Mouse (Mus musculus) urinary bladder, postnatal 36 days (tissue): ENCODE data around the gene Tmub2.

Source experiments
- DNase-seq, 2 experiments: peaks; one replicate each; pipeline ENCODE4 v3.0.0; 2022; ENCODE audit warnings: low spot score in 2 of 2, mixed read lengths in 1 of 2

Tmub2 gene

DNA sequence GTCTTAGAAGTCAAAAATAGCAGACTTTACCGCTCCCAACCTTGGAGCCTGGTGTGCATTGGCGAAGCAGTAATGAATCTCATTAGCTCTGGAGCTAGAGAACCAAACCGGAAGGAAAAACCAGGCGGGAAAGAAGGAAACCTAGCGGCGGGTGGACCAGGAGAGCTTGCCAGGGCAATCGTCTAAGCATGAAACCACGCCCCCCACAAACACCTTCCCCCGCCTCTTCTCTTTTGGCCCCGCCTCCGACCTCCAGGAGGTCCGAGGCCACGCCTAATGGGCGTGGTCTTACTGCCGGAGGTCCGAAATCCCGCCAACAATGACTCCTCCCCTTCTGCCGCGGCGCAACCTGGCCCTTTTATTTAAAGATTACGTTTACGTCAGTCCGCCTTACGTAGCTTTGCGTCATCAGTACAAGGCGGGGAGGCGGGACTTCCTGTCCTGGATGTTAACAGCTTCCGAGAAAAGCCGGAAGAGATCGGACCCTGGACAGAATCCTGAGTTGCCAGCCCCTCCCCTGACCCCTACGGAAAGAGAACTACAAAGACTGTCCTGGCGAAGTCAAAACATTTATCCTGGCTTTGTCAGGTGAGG lies at the start of gene Tmub2:
Gene Tmub2 (plus strand): TSS at position 431 of the 594 bp plus-strand sequence.
- DNase-seq: peak; percentile 94 to 96

DNA sequence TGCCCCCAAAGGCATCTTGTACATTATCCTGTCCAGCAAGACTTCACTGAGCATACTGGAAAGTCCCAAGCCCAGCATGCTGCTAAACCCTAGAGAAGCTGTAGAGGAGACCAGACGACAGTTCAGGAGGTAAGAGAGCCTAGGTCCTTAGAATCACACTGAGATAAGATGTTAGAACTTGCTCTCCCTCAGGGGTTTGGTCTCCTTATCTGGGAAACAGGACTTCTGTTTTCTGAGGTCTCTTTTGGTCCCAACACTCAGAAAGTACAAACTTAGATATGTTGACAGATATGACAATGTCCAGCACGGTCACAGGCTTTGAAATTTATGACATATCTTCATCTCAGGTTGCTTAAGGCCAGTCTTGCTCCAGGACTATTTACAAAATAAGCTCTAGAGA lies 48.7 kb upstream of the Tmub2 start:
- DNase-seq: no peak

DNA sequence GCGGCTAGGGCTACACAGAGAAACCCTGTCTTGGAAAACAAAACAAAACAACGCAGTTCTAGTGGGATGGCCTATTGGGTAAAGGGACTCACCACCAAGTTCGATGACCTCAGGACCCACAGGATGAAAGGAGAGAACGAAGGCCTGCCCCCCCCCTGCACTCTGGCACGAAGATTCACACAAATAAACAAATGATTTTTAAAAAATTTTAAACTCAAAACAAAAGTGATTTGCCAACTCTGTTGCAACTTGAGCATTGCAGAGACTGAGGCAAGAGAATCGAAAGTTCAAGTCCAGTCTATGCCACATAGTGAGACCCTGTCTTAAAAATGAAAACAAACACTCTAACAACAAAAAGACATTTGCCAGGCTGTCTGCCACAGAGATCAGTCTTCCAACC lies 44.1 kb upstream of the Tmub2 start:
- no peak for DNase-seq

DNA sequence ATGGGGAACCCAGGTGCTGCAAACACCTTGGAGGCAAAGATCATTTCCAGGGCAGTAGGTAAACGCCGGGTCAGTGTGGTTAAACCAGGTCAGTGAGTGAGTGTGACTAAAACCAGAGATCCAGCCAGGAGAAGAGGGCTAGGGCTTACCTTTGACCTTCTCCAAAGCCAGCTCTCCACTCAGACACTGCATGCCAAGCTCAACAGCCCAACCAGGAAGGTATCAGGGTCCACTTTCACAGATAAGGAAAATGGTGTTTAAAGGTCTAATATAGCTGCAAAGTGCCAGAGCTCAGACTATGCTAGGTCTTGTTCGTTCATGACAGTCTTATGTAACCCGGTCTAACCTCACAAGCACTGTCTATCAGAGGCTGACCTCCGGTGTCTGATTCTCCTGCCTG lies 43.5 kb upstream of the Tmub2 start:
- no peak for DNase-seq

DNA sequence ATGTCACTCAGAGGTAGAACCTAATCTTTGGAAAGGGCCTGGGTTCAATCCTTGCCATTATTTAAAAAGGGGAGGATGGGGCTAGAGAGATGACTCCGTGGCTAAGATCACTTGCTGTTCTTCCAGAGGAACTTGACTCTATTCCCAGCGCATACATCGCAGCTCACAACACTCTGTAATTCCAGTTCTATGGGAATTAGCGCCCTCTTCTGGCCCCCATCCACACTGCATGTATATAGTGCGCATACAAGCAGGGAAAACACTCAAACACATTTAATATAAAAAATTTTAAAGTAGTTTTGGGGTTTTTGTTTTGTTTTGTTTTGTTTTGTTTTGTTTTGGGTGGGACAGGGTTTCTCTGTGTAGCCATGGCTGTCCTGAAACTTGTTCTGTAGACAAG lies 42.9 kb upstream of the Tmub2 start:
- DNase-seq: no peak

DNA sequence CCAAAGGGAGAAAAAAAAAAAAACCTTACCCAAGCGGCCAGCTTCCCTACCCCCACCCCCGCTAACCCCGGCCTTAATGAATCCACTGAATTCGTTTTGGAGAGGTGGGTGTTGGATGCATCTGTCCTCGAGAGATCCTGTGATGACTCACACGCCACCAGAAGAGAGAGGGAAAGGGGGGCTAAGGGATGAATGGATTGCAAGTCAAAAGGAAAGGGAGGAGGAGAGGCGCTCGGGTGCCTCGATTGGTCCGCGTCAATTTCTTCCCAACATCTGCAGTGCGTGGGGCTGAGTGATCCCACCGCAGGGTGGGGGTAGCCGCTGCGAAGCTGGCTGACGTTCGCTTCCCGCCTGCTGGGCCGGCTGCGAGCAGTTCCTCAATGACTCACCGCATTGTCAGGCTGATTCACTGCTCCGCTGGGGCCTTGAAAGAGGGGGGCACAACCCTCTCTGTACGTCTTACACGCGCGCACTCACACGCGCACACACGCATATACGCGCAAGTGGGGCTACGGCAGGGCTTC lies 39.7 kb upstream of the Tmub2 start:
- DNase-seq: peak; percentile 59 to 66

DNA sequence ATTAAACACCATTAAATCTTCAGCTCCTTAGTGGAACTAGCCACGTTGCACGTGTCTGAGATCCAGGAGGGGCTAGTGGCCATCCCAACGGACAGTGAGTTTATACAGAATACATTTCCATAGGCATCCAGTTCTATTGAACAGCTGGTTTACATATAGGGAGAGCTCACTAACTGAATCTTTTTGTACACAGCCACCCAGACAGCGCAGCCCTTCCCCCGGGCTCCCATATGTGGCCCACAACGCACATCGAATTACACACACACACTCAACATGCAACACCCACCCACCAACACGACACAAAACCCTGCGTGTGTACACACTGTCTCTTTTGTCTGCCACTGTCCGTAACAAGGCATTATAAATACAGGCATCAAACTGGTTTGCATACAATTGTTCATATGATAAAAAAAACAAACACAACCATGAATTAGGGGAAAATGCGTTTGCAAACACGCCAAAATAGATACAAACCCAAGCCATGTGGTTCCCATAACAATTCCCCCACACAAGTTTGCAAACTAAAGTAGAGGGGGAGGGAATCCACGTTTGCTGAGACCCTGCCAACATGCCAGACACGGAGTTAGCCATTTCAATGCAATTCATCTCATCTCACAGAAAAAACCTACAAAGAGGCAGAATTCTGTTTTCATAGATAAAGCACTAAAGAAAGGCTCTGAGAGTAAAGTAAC lies 39.0 kb upstream of the Tmub2 start:
- DNase-seq: no peak

DNA sequence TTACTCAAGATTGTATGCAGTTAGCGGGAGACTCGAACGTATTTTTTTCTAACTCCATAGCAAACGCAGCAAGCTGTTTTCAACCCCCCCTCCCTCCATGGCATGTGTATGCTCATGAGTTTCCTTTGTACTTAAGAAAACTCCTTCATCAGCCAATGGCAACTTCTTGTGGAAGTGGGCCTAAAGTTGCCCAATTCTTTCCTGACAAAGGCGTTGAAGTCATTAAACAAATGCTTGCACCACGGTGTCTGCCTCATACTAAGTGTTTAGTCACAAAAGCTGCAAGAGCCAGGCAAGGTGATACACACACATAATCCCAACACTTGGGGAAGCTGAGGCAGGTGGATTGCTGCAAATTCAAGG lies 38.5 kb upstream of the Tmub2 start:
- DNase-seq: no peak

DNA sequence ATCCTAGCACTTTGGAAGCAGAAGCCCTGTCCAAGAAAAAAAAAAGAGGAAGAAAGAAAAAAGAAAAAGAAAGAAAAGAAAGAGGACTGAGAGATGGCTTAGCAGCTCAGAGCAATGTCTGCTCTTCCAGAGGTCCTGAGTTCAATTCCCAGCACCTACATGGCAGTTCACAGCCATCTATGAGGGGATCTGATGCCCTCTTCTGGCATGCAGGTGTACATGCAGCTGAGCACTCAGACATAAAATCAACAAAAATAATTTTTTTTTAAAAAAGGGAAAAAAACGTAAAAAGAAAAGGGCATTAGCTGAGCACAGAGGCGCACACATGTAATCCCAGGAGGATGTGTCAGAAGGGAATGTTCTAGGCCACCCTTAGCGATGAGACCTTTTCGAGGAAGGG lies 37.9 kb upstream of the Tmub2 start:
- DNase-seq: no peak

DNA sequence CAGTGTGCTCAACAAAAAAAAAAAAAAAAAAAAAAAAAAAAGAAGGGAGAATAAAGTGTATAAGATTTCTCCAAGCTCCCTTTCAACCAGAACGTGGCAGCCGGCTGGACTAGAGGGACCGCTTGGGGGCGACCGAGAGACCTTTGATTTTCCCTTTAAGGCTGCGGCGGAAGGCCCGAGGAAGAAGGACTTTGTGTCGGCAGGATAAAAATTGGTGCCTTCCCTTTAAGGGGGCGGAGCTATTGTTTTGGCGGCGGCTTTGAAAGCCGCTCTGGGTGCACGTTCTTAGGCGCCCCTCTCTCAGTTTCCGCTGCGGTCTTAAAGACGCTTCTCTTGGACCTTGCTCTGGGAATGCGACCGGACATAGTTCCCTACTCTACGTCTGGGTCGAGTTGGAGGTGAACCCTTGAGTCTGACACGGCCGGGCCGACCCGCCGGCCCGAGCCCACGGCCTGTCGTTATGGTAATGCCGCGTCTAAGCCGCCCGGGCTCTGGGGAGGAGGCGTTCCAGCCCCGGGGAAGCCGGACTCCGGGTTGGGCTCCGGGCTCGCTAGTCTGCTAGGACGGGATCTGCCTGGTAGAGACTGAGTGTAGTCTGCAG lies 36.0 kb upstream of the Tmub2 start, which contains the start of gene BC030867:
Gene BC030867 (plus strand): TSS at position 253 of the 601 bp plus-strand sequence.
- peak; percentile 91 to 92 for DNase-seq

DNA sequence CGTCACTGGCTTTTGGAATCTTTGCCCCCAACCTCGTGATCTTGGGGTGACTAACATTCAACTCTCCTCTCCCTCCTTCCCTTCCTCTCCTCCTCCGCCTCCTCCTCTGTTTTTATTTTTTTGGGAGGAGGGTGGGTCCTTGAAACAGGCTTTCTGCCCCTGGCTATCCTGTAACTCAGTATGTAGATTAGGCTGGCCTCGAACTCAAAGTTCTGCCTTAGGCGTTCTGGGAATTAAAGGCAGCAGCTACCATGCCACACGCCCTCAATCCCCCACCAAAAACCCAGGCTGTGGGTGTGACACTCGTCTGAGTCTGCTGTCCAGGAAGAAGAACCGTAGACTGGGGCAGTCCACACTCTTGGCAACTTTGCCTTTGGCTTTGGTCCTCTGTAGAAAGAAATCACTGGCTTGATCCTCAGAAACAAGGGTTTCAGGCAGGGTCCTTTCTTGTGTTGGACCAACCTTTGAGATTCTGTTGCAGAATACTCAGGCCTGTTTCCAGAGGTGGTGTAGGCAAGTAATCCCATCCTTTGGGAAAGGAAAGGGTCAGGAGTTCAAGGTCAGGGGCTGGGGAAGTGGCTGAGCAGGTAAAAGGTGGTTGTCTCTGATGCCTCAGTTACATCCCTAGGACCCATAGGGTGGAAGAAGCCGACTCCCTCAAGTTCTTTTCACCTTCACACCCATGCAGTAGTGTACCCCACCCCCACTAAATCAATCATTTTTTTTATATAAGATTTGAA lies 35.2 kb upstream of the Tmub2 start:
- DNase-seq: no peak

DNA sequence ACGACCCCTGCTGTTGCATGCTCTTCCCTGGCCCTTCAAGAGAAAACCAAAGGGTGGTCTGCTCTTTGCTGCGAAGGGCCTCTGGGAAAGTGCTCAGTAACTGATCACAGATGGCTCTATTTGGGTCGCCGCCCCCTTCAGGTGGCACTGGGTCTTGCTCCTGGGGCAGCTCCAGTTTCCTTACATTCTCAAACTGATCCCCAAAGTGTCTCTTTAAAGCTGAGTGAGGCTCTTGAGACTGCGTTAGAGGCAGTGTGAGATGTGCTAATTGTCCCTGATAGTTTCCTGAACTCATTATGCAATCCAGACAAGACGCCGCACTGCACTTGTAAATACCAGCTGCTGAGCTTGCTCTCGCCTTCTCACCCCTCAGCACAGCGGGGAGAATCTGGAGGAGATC lies 27.2 kb upstream of the Tmub2 start:
- DNase-seq: no peak

DNA sequence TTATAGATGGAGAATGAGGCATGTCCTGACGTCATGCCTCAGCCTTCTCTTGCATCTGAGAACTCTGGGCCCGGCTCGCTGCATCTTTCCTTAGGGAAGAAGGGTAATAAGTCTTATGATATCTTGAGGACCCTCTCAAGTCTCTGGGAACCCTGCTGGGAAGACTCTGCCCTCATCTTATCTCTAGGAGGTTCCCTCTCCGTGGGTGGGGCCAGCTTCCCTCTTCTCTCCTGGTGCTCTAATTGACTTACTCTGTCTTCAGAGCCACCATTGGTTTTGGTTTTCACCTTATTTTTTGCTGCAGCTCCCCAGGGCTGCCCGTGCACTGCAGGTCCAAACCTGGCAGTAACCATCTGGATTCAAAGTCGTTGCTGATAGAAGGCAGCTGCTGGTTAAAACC lies 26.6 kb upstream of the Tmub2 start:
- DNase-seq: no peak

DNA sequence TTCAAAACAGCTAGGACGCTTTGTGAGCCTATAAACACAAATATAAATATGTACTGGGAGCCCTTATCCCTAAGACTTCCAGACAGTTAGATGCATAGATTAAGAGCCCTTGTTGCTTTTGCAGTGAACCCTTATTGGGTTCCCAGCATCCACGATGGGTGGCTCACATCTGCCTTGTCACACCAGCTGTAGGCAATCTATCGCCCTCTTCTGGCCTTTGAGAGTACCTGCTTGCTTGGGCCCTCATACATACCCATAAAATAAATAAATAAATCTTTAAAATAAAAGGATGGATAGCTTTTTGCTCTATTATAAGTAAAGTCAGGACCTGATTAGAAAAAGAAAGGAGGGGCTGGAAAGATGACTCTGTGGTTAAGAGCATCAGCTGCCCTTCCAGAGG lies 26.2 kb upstream of the Tmub2 start:
- no peak for DNase-seq

DNA sequence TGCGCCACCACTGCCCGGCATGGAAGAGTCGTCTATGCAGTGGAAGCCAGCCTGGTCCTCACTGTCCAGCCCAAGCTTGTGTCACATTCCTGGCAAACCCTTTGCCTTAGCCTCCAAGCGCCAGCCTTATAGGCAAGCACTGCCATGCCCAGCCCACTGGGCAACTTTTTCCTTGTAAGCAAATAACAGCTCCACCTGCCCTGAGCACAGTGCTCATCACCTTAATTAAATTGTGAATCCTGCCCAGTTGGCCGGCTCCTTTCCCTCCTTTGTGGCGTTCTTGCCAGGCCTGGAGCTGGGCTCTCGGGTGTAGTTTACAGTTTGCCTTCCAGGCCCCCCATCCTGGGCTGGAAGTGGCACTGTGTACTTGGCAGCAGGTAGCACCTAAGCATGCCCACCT lies 21.5 kb upstream of the Tmub2 start:
- DNase-seq: no peak

DNA sequence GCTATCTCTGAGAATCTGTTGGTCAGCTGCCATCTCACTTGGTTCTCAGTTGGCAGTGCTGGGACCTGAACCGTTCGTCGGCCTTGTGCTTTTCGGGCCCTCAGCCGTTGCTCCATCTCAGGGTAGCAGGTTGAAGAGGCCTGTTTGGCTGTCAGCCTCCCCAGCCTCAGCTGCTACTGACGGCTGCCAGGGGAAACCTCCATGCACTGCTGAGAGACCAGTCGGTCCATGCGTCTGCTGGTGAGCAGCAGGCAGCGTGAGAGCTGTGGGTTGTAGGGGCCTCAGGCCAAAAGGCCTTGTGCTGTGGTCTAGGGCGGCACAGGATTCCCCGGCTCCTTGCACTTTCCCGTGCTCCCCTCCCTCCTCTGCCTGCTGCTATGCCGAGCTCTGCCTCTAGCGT lies 18.9 kb upstream of the Tmub2 start:
- no peak for DNase-seq

DNA sequence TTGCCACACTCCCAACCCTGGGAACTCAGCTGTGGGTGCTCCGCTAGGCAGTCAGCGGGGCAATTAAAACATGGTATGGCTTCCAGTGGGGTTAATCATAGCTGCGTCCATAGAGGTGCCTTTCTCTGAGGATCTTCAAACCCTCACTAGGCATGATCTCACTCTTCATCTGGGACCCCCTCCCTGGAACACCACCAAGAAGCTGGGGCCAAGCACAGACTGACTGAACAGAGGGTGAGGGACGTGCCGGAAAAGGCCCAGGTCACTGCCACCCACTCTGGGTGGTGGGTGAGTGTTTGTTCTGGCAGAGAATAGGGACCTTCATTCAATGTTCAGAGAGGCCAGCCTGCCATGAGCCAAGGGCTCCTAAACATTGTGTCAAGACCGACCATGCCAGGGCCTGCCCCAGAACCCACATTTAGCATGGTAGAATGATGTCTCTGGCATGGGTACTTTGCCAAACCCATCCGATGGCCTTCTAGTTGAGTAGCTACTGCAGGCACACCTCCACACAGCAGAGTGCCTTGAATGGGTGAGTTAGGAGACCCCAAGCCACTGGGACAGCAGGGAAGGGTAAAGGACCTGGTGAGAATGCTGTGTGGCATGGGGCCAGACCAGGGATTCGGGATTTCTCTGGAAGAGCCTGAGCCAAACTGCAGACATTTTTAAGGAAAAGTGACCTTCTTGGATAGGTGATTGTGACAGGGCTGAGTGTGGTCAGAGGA lies 17.9 kb upstream of the Tmub2 start:
- DNase-seq: no peak

DNA sequence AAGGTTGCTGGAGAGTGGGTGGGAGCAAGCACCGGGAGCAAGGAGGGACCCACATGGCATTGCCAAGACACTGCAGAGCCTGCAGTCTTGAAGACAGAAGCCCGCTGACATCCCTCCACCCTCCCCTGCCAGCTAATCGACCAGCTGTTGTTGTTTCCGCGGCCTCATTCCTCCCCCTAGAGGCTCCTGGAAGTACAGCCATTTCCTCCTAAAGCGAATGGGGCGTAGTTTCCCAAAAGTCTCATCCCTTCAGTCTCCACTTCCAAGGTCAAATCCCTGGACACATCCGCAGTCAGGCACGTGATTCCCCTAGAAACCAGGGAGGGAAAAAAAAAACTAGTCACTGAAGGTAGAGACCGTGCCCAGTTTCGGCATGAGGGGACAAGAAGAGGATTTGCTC lies 17.3 kb upstream of the Tmub2 start:
- peak; percentile 49 to 74 for DNase-seq

DNA sequence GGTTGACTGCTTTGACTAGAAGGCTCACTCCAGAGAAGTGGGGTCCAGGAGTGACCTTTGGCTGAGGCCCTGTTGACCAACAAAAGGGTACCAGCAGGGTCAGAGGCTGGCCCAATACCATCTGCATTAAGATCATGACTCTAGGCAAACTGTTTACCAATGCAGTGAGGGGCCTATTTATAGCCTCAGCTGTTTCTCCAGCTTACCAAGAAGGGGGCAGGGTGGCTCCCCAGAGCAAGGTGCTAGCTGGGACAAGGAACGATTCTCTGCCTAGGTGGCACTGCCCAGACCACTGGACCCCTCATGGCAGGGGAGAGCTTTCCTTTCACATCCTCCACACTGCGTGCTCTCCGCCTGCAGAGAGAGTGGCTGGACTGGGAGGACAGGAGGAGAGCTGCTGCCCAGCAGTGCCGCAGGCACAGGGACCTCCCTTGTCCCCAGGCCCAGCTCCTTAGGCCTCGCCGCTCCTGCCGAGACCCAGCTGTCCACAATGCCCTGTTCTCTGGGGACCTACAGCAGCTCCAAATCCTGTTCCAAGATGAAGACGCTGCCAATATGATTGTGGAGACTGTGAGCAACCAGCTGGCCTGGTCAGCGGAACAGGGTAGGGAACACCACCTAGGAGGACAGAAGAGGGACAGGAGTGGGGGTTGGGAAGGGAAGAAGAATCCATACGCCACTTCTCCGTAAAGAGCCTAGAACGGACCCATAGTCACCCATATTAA lies 16.0 kb upstream of the Tmub2 start, which contains the start of gene Asb16:
Gene Asb16 (plus strand): TSS at position 224 of the 725 bp plus-strand sequence.
- no peak for DNase-seq

DNA sequence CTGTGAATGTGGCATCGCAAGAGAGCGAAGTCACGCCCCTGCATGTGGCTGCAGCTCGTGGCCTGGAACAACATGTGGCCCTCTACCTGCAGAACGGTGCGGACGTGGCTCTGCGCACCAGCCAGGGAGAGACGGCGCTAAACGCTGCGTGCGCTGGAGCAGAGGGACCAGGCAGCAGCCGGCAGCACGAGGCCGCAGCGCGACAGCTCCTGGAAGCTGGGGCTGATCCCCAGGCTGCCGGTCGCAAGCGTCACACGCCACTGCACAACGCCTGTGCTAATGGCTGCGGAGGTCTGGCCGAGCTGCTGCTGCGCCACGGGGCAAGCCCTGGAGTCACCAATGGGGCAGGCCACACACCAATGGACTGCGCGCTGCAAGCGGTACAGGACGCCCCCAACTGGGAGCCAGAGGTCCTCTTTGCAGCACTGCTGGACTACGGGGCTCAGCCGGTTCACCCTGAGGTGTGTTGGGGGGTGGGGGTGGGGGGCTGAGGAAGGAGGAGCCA lies 8.3 kb upstream of the Tmub2 start:
- DNase-seq: peak in 1 of 2 experiments; percentile 18

DNA sequence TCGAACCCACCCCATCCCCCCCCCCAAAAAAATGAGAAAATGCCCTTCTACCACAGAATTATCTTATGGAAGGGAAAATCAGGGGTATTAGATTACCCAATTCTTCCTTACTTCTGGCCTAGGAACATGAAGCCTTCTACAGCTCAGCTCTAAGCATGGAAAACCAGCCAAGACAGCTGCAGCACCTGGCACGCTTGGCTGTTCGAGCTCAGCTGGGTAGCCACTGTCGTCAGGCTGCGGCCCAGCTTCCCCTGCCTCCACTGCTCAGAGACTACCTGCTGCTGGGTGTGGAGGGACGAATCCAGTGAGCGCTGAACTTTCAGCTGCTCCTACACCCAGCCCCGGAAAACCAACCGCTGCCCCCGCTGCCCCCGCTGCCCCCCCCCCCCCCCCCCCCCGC lies 7.0 kb upstream of the Tmub2 start:
- no peak for DNase-seq
